ENCODE assay signal across 11 mouse cellular contexts in the genomic region with DNA sequence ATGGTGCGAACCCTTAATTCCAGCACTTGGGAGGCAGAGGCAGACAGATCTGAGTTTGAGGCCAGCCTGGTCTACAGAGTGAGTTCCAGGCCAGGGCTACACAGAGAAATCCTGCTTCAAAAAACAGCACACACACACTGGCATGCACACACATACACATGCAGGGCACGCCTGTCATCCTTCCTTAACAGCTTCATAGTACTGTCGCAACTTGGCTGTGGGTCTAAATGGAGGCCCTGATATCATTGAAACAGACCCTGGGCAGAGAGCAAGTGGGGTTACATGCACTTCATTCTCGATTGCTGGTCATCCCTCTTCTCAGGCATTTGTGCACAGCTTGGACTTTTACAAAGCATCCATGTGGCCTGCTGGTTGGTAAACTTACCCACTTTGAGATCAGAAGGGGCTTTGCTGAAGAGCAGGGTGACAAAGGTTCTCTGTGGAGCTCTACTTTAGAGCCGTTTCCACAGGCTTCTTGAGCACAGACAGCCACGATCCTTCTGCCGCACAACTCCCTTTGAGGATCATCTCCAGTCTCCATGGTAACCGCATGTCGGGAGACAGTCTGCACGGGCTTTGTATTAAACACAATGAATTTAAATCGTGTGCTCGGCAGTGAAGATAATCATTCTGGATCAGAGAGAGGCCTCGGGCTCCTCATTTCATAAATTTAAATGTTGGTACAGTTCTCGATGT. TPM values are rescaled to one million over a fixed set of nuclear protein-coding genes. Genes with fewer than 3 reads are reported as not detected.
A peak's percentile ranks its signal among the peaks of the same experiment; 100 is the strongest.
DNase-seq lines count a peak whose midpoint lies in the region; ATAC-seq lines count a peak whose summit lies in the region.
"Had no signal": no experiment of that assay in that cellular context is flagged by ENCODE, and none has a peak within 500 bp of the region (broad histone marks: within the 10 kb centered on the region; RNA-seq: fewer than 3 reads in every experiment).

No protein-coding gene starts in this region.

- no peaks in the 10 kb centered on the region for H3K27me3 ChIP-seq in lung, embryonic 16.5 days (ENCODE audit: control insufficient read depth, insufficient read depth, low read depth, low read length)
- no peaks in the 10 kb centered on the region for H3K27me3 ChIP-seq in forebrain, embryonic 13.5 days
- H3K27me3 ChIP-seq in liver, embryonic 11.5 days (replicated peaks; ENCODE audit: control insufficient read depth, insufficient read depth, low read length) = no peaks in the 10 kb centered on the region

- no peak for ATAC-seq in lung, embryonic 16.5 days (ENCODE audit: low read depth)
- peak; percentile 84 for ATAC-seq in forebrain, embryonic 13.5 days
- no peak for ATAC-seq in liver, embryonic 11.5 days (replicated peaks; ENCODE audit: low FRiP score)

- WGBS in lung, embryonic 16.5 days = 50% methylated on average over 14 of the region's 14 CpGs
- 27% methylated on average over 14 of the region's 14 CpGs for WGBS in forebrain, embryonic 13.5 days
- WGBS in liver, embryonic 11.5 days = 86% methylated on average over 14 of the region's 14 CpGs

- no peaks in the 10 kb centered on the region for H3K36me3 ChIP-seq in lung, embryonic 16.5 days (ENCODE audit: control insufficient read depth, insufficient read depth, low read length)
- peaks cover 30% of the 10 kb centered on the region for H3K36me3 ChIP-seq in forebrain, embryonic 13.5 days (ENCODE audit: poor library complexity, severe bottlenecking)
- H3K36me3 ChIP-seq in liver, embryonic 11.5 days (ENCODE audit: control insufficient read depth, insufficient read depth, low read length) = no peaks in the 10 kb centered on the region

- intact Hi-C loops in left cerebral cortex, postnatal 36 days (cut with DNase I) = no loop called here

- no peak for DNase-seq in lung, postnatal 25 days (ENCODE audit: low spot score)
- peak; percentile 28 to 33 for DNase-seq in left cerebral cortex, postnatal 36 days (ENCODE audit: low spot score in 2 of 2)
- DNase-seq in retina, adult 2 months (ENCODE audit: low read depth, low spot score) = peak; percentile 18
- DNase-seq in liver, embryonic 11.5 days (ENCODE audit: low spot score) = no peak
- no peak for DNase-seq in kidney, postnatal 25 days
- no peak for DNase-seq in lung, postnatal 36 days
- DNase-seq: cerebellum, adult 2 months had no signal

- no peak overlapping the region for H3K27ac ChIP-seq in lung, embryonic 16.5 days (ENCODE audit: low read length)
- peak overlapping the region; percentile 92 for H3K27ac ChIP-seq in forebrain, embryonic 13.5 days
- no peak overlapping the region for H3K27ac ChIP-seq in liver, embryonic 11.5 days (ENCODE audit: low read depth, low read length)

- H3K9ac ChIP-seq in lung, embryonic 16.5 days (ENCODE audit: low read length) = 0 out of 2 replicates have a peak overlapping the region, but pooled peaks have one; percentile 24
- H3K9ac ChIP-seq in forebrain, embryonic 13.5 days = peak overlapping the region; percentile 38
- no peak overlapping the region for H3K9ac ChIP-seq in liver, embryonic 11.5 days (ENCODE audit: low read depth, low read length)

- H3K9me3 ChIP-seq in lung, embryonic 16.5 days (ENCODE audit: control insufficient read depth, low read length) = no peaks in the 10 kb centered on the region
- H3K9me3 ChIP-seq in forebrain, embryonic 13.5 days (replicated peaks) = no peaks in the 10 kb centered on the region
- no peaks in the 10 kb centered on the region for H3K9me3 ChIP-seq in liver, embryonic 11.5 days (ENCODE audit: control insufficient read depth, low read length)

- H3K4me1 ChIP-seq in lung, embryonic 16.5 days (replicated peaks; ENCODE audit: control insufficient read depth, insufficient read depth, low read length) = peaks cover 11% of the 10 kb centered on the region
- H3K4me1 ChIP-seq in forebrain, embryonic 13.5 days = peaks cover 56% of the 10 kb centered on the region
- H3K4me1 ChIP-seq in liver, embryonic 11.5 days (replicated peaks; ENCODE audit: control insufficient read depth, insufficient read depth, low read length) = no peaks in the 10 kb centered on the region

- H3K4me3 ChIP-seq in lung, embryonic 16.5 days (ENCODE audit: low read length) = no peak overlapping the region
- H3K4me3 ChIP-seq in forebrain, embryonic 13.5 days = no peak overlapping the region
- no peak overlapping the region for H3K4me3 ChIP-seq in liver, embryonic 11.5 days (ENCODE audit: low read depth, low read length)

- H3K4me2 ChIP-seq in lung, embryonic 16.5 days (ENCODE audit: low read depth, low read length) = no peak overlapping the region
- peak overlapping the region; percentile 37 for H3K4me2 ChIP-seq in forebrain, embryonic 13.5 days
- H3K4me2 ChIP-seq in liver, embryonic 11.5 days = no peak overlapping the region
- H3K4me2 ChIP-seq: heart, embryonic 11.5 days had no signal

RNA-seq across cellular contexts. Expression of a gene that starts 51.5 kb away (rescaled TPM):
- 22.4 and 25.4 TPM in 2 replicates for polyA plus RNA-seq in lung, embryonic 16.5 days (2015; fragmentation: Nextera tagmentation; extraction: Ambion mirVana)
- 64.1 and 72.9 TPM in 2 replicates for polyA plus RNA-seq in forebrain, embryonic 13.5 days (2015; fragmentation: Nextera tagmentation; extraction: Ambion mirVana)
- 100 to 1,000 TPM; 223 to 238 TPM for total RNA-seq in left cerebral cortex, postnatal 36 days (2021)
- polyA plus RNA-seq in liver, embryonic 11.5 days (2014; fragmentation: Nextera tagmentation; extraction: Ambion mirVana) = 7.1 and 7.9 TPM in 2 replicates

RNA-seq across cellular contexts. Expression of a gene that starts 51.6 kb away (rescaled TPM):
- 4.7 and 4.8 TPM in 2 replicates for polyA plus RNA-seq in lung, embryonic 16.5 days (2015; fragmentation: Nextera tagmentation; extraction: Ambion mirVana)
- 118 and 134 TPM in 2 replicates for polyA plus RNA-seq in forebrain, embryonic 13.5 days (2015; fragmentation: Nextera tagmentation; extraction: Ambion mirVana)
- 10 to 100 TPM; 21.6 to 30.1 TPM for total RNA-seq in left cerebral cortex, postnatal 36 days (2021)
- 1.3 and 1.6 TPM in 2 replicates for polyA plus RNA-seq in liver, embryonic 11.5 days (2014; fragmentation: Nextera tagmentation; extraction: Ambion mirVana)
- total RNA-seq: megakaryocyte, adult 5-6 weeks had no signal

Comparison
In these comparisons a context has a peak if more than half of its experiments do, and no peak if none do; other contexts are left out.
1. DNase-seq: peak in left cerebral cortex, postnatal 36 days (2 of 2) and retina, adult 2 months (single experiment); none in lung, postnatal 25 days (single experiment), liver, embryonic 11.5 days (single experiment), kidney, postnatal 25 days (0 of 2) and lung, postnatal 36 days (single experiment).
2. RNA of a gene that starts 51.6 kb away (polyA plus RNA-seq): 118 to 134 TPM in forebrain, embryonic 13.5 days; 4.7 to 4.8 TPM in lung, embryonic 16.5 days and 1.3 to 1.6 TPM in liver, embryonic 11.5 days; every median in the first group is over 10 times any median in the second.